Mouse (Mus musculus) liver, adult 2 months (tissue): ENCODE data around the gene Prrc2a. TPM values are rescaled to one million over a fixed set of nuclear protein-coding genes. Genes with fewer than 3 reads are reported as not detected.

Source experiments
- DNase-seq: peaks from one replicate; pipeline ENCODE4 v3.0.0-alpha.2; 2011; ENCODE audit warnings: low read depth, low spot score; ENCODE audit errors: extremely low read depth
- H3K27ac ChIP-seq: fragments of 200-500 bp; replicated peaks from 2 replicates; pipeline ENCODE4 v1.5.1; 2012; ENCODE audit warnings: low read depth, mild to moderate bottlenecking, control low read depth, inconsistent platforms, low read length; ENCODE audit not compliant: insufficient read depth
- H3K27me3 ChIP-seq: fragments of 200-500 bp; 2 replicates; pipeline ENCODE4 v1.6.1; 2012; ENCODE audit warnings: mild to moderate bottlenecking, moderate library complexity, low read length, inconsistent platforms; ENCODE audit not compliant: control insufficient read depth, insufficient read depth
- H3K36me3 ChIP-seq: fragments of 200-500 bp; 2 replicates; pipeline ENCODE4 v1.6.1; 2012; ENCODE audit warnings: low read length, inconsistent platforms; ENCODE audit not compliant: control insufficient read depth, insufficient read depth
- H3K4me1 ChIP-seq: fragments of 200-500 bp; 2 replicates; pipeline ENCODE4 v1.6.1; 2011; ENCODE audit warnings: low read length; ENCODE audit not compliant: control insufficient read depth, insufficient read depth
- H3K4me3 ChIP-seq: fragments of 200-500 bp; 2 replicates; pipeline ENCODE4 v1.5.1; 2011; ENCODE audit warnings: low read depth, mild to moderate bottlenecking, control low read depth, low read length, moderate library complexity; ENCODE audit not compliant: insufficient read depth
- H3K79me2 ChIP-seq: fragments of 200-500 bp; 2 replicates; pipeline ENCODE4 v1.6.1; 2012; ENCODE audit warnings: inconsistent platforms, mild to moderate bottlenecking, low read length, moderate library complexity; ENCODE audit not compliant: control insufficient read depth, insufficient read depth
- H3K9ac ChIP-seq: fragments of 200-500 bp; 2 replicates; pipeline ENCODE4 v1.6.1; 2012; ENCODE audit warnings: low read depth, mild to moderate bottlenecking, control low read depth, inconsistent platforms, low read length
- CTCF ChIP-seq: fragments of 200-500 bp; IDR thresholded peaks from 2 replicates; pipeline ENCODE4 v1.5.1; 2011; ENCODE audit warnings: low read depth, low read length, control low read depth
- POLR2A ChIP-seq: fragments of 200-500 bp; IDR thresholded peaks from 2 replicates; pipeline ENCODE4 v1.6.1; 2011; ENCODE audit warnings: low read length, control low read depth; ENCODE audit not compliant: insufficient read depth; ENCODE audit errors: extremely low read depth
- WGBS: fragments of 180-500 bp; shearing (Covaris S2); methylation state at CpG from one replicate; pipeline ENCODE4 v1.1.7; 2018; 5-methylcytosine and 5-hydroxymethylcytosine counted together
- polyA plus RNA-seq: library from polyadenylated mRNA; depleted of rRNA; stranded (reverse); fragments of >200 nt; gene quantifications from 2 replicates; pipeline ENCODE4 v1.2.3, GENCODE M21; 2012
- total RNA-seq: library from RNA; depleted of rRNA; stranded (reverse); fragments of >200 nt; gene quantifications from 2 replicates; pipeline ENCODE4 v1.2.3, GENCODE M21; 2014

The Prrc2a gene
- total and polyA plus RNA-seq, 2 experiments, result 12.4 to 144 TPM

- Histone ChIP-seq H3K27me3 (no peaks in the 10 kb centered on the region), H3K27ac (no peak overlapping the region), H3K36me3 (peaks cover 70% of the 10 kb centered on the region), H3K79me2 (peaks cover 34% of the 10 kb centered on the region), H3K4me3 (no peak overlapping the region), H3K4me1 (peaks cover 2% of the 10 kb centered on the region), H3K9ac (no peak overlapping the region)
- 90% methylated on average over 16 of the region's 16 CpGs for WGBS
- no peak for DNase-seq
- TF ChIP-seq POLR2A, result no peak
- no peak for TF ChIP-seq CTCF
These were observed 5.7 kb downstream of the Prrc2a start for GRCm38 (mm10) chr17:35158850-35159593.

- no peak for DNase-seq
- Histone ChIP-seq H3K4me1 (no peaks in the 10 kb centered on the region; the same call in 1 of the 2 replicates), H3K9ac (no peak overlapping the region), H3K79me2 (peaks cover 27% of the 10 kb centered on the region), H3K4me3 (no peak overlapping the region), H3K27me3 (no peaks in the 10 kb centered on the region), H3K27ac (no peak overlapping the region), H3K36me3 (peaks cover 82% of the 10 kb centered on the region)
- WGBS, result 94% methylated on average over 8 of the region's 8 CpGs
- no peak for TF ChIP-seq CTCF
- TF ChIP-seq POLR2A, result no peak
These were observed 7.0 kb downstream of the Prrc2a start for GRCm38 (mm10) chr17:35157661-35158175.

GRCm38 (mm10) chr17:35157254-35157653 lies 7.4 kb downstream of the Prrc2a start:
- 90% methylated on average over 8 of the region's 8 CpGs for WGBS
- Histone ChIP-seq H3K4me3 (no peak overlapping the region), H3K79me2 (peaks cover 23% of the 10 kb centered on the region), H3K27ac (no peak overlapping the region), H3K9ac (no peak overlapping the region), H3K36me3 (peaks cover 86% of the 10 kb centered on the region), H3K4me1 (no peaks in the 10 kb centered on the region), H3K27me3 (no peaks in the 10 kb centered on the region)
- no peak for DNase-seq
- no peak for TF ChIP-seq CTCF
- TF ChIP-seq POLR2A, result no peak

GRCm38 (mm10) chr17:35156461-35157200 lies 8.1 kb downstream of the Prrc2a start:
- 93% methylated on average over 33 of the region's 33 CpGs for WGBS

GRCm38 (mm10) chr17:35155451-35155850 lies 9.2 kb downstream of the Prrc2a start:
- DNase-seq, result no peak
- peaks cover 86% of the 10 kb centered on the region for H3K36me3 ChIP-seq
- H3K4me1 ChIP-seq, result no peaks in the 10 kb centered on the region
- no peaks in the 10 kb centered on the region for H3K27me3 ChIP-seq
- no peak overlapping the region for H3K27ac ChIP-seq
- 94% methylated on average over 12 of the region's 12 CpGs for WGBS
- H3K9ac ChIP-seq, result no peak overlapping the region
- peaks cover 13% of the 10 kb centered on the region; the same call in 1 of the 2 replicates for H3K79me2 ChIP-seq
- TF ChIP-seq POLR2A, result no peak
- no peak for TF ChIP-seq CTCF
- no peak overlapping the region for H3K4me3 ChIP-seq

More at GRCm38 (mm10) chr17:35156461-35157200, 8.1 kb downstream of the Prrc2a start:
- peaks cover 86% of the 10 kb centered on the region for H3K36me3 ChIP-seq
- no peaks in the 10 kb centered on the region for H3K4me1 ChIP-seq
- no peak for TF ChIP-seq POLR2A
- TF ChIP-seq CTCF, result no peak
- no peaks in the 10 kb centered on the region for H3K27me3 ChIP-seq
- no peak overlapping the region for H3K4me3 ChIP-seq
- no peak for DNase-seq
- H3K9ac ChIP-seq, result no peak overlapping the region
- H3K27ac ChIP-seq, result no peak overlapping the region
- peaks cover 19% of the 10 kb centered on the region; the same call in 1 of the 2 replicates for H3K79me2 ChIP-seq
